Mouse (Mus musculus) stomach, embryonic 15.5 days (tissue): ENCODE measurements around the gene Tfap2b. TPM values are rescaled to one million over a fixed set of nuclear protein-coding genes. Genes with fewer than 3 reads are reported as not detected.

Experiments
- polyA plus RNA-seq: library from polyadenylated mRNA; unstranded; fragments of >200 nt; fragmentation: Nextera tagmentation; extraction: Ambion mirVana; gene quantifications from 2 replicates; pipeline ENCODE4 v1.2.1, GENCODE M21; 2015

Tfap2b gene
- polyA plus RNA-seq, 1 experiment from 2014 or later = 1.5 TPM

Other genes with a start within 250 kb of the Tfap2b start
- gene Tfap2d, start 105.9 kb upstream of the Tfap2b start, polyA plus RNA-seq = 0.09 TPM in 1 of 2 replicates, not detected in the other